Mouse (Mus musculus): ENCODE measurements around the gene Tnni1. TPM values are rescaled to one million over a fixed set of nuclear protein-coding genes. Genes with fewer than 3 reads are reported as not detected.

Tnni1 gene
- total RNA-seq, 4 experiments from 2014 or later = 0.35 TPM; not detected in 3

DNA sequence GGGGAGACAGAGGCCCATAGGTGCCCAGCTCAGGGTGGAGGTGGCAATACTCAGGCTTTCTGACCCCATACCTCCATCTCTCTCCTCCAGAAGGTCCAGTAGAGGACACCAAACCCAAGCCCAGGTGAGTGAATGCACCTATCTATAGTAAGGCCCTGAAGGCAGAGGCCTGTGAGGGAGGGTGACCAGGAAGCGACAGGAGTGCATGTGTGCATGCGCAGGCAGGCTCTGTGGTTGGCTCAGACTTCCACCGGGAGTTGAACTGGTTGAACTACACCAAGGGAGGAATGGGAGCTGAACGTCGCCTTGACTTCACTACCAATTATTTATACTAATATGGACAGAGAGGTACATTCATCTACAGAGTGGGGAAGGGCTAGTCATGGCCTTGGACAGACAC lies 67.4 kb downstream of the Tnni1 start:
- DNase-seq = no peak

DNA sequence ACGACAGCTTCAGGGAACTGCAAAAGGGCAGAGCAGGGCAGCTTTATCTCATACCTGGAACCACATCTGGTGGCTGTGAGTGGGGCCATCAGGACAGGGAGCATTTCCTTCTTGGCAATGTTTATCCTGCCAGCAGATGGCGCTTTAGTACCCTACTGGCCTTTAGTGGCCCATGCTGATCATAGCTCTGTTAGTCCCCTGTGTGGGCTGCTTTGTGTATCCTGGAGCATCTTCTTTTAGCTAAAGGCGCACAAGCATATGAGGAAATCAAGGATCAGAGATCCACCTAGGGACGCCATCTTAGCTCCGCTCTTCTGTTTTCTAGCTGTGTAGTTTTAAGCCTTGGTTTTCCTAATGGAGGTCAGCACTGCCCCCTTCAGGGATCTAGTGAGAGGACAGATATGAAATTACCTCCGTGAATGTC lies 67.9 kb downstream of the Tnni1 start:
- DNase-seq = peak; percentile 12

DNA sequence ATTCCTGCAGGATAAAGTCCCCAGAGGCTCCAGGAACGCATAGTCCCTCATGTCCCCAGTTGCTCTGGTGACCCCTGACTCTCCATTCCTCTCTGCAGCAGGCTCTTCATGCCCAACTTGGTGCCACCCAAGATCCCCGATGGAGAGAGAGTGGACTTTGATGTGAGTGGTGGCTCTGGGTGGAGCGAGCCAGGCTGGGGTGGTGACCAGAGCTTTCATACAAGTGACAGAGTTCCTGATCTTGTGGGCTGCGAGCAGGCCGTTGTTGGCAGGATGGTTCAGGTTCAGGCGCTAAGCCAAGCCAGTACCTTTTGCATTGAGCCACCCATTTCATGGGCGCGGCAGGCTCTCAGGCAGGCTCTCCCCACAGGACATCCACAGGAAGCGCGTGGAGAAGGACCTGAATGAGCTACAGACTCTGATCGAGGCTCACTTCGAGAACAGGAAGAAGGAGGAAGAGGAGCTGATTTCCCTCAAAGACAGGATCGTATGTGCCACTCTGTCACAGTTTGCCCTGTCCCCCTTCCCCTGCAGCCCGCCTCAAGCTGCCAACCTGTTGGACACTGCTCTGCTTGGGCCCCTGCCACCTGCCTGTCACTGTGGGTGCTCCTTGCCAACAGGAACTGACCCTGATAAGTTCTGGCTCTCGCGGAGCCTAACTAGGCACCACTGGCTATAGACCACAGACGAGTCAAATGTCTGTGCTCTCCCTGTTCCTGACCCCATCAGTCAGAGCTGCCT lies 68.5 kb downstream of the Tnni1 start:
- DNase-seq = no peak

- DNase-seq = peak; percentile 11
Observed at GRCm38 (mm10) chr1:135850722-135851512, 71.7 kb downstream of the Tnni1 start.

- DNase-seq = no peak
Observed at GRCm38 (mm10) chr1:135852044-135852756, 73.0 kb downstream of the Tnni1 start.

GRCm38 (mm10) chr1:135853200-135853599 lies 74.0 kb downstream of the Tnni1 start:
- DNase-seq = no peak

- DNase-seq = no peak
Observed at GRCm38 (mm10) chr1:135854591-135855343, 75.5 kb downstream of the Tnni1 start.

- no peak for DNase-seq
Observed at GRCm38 (mm10) chr1:135855344-135855687, 76.1 kb downstream of the Tnni1 start.

- DNase-seq = no peak
Observed at GRCm38 (mm10) chr1:135856070-135856469, 76.8 kb downstream of the Tnni1 start.

- DNase-seq = no peak
Observed at GRCm38 (mm10) chr1:135857137-135857775, 78.0 kb downstream of the Tnni1 start.

- DNase-seq = no peak
Observed at GRCm38 (mm10) chr1:135858533-135858932, 79.3 kb downstream of the Tnni1 start.

Other genes starting within 250 kb of the Tnni1 start
- 10 to 100 TPM; 15.2 to 26.9 (median 22.8) TPM for gene Nav1, start 172.1 kb upstream of the Tnni1 start, total RNA-seq (2022)
- gene Csrp1, start 59.4 kb upstream of the Tnni1 start, total RNA-seq (2022) = 100 to 1,000 TPM in 1 of 4 experiments, 10 to 100 TPM in 3; 92.3 to 122 (median 99.0) TPM
- 10 to 100 TPM; 33.0 to 80.7 (median 38.4) TPM for gene Phlda3, start 13.3 kb upstream of the Tnni1 start, total RNA-seq (2022)
- under 1 TPM; 0.08 to 0.23 (median 0.18) TPM for gene Lad1, start 39.2 kb downstream of the Tnni1 start, total RNA-seq (2022)
- 1 to 10 TPM; 2.2 to 5.5 (median 2.6) TPM for gene Tnnt2, start 56.9 kb downstream of the Tnni1 start, total RNA-seq (2022)
- under 1 TPM in 2 of 4 experiments, not detected in 2; 0.09 to 0.32 TPM for gene Pkp1, start 139.8 kb downstream of the Tnni1 start, total RNA-seq (2022)
- gene Igfn1, start 226.9 kb downstream of the Tnni1 start, total RNA-seq (2022) = under 1 TPM in 3 of 4 experiments, not detected in 1; 0.12 to 0.17 (median 0.15) TPM
- 10 to 100 TPM; 37.4 to 55.6 (median 50.2) TPM for gene Tmem9, start 228.7 kb downstream of the Tnni1 start, total RNA-seq (2022)